Mouse (Mus musculus): Measurements from ENCODE around the gene Gm20388. TPM values are rescaled to one million over a fixed set of nuclear protein-coding genes. Genes with fewer than 3 reads are reported as not detected.
A peak's percentile ranks its signal among the peaks of the same experiment; 100 is the strongest.

Gm20388 gene
- polyA plus RNA-seq, 1 experiment from 2014 or later: 12.4 TPM

DNA sequence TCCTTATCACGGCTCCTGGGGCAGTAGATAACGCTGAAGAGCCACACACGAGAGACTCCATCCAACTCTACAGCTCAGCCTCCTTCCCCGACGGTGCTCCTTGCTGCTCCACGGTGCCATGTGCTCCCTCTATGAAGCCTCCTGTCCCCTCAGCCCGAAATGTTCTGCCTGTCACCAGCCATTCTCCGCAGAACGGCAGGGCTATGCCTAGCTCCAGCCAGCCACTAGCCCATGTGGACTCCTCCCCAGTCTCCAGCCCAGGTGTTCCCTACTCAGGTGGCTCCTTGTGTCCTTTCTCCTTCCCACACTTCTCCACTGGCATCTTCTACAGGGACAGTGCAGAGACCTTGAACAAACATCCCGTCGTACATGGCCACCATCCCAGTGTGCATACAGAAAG, 1634.3 kb downstream of the Gm20388 start:
- H3K4me2 ChIP-seq (ENCODE audit: low read length): no peak overlapping the region
- no peak overlapping the region for H3K9ac ChIP-seq (ENCODE audit: low read depth, low read length)
- 0 out of 2 replicates have a peak, but pooled peaks cover 4% of the 10 kb centered on the region for H3K36me3 ChIP-seq (ENCODE audit: control insufficient read depth, insufficient read depth, low read length)
- H3K9me3 ChIP-seq (ENCODE audit: control insufficient read depth, low read length): 0 out of 2 replicates have a peak, but pooled peaks cover 3% of the 10 kb centered on the region
- WGBS: 78% methylated on average over 11 of the region's 11 CpGs
- H3K4me3 ChIP-seq (ENCODE audit: low read length): no peak overlapping the region
- no peak for ATAC-seq
- no peaks in the 10 kb centered on the region for H3K27me3 ChIP-seq (replicated peaks; ENCODE audit: control insufficient read depth, insufficient read depth, low read length)
- H3K27ac ChIP-seq (ENCODE audit: low read depth, low read length): no peak overlapping the region
- no peaks in the 10 kb centered on the region for H3K4me1 ChIP-seq (ENCODE audit: control insufficient read depth, insufficient read depth, low read depth, low read length)

DNA sequence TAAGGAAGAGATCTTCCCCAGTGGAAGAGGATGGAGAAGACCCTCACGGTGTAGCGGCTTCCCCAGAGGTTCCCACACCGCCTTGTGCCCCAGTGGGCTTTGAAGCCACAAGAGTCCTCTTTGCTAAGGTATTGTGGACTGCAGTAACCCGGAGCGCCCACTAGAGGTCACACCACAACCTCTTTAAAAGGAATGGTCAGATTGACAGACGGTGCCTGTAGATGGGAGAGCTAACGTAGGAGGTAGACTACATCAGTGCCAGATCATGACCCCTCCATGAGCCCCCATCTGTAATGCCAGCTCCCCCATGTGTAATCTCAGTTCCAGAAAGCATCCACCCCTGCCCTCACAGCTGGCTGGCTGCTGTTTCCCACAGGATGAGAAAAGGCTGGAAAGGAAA, 1636.5 kb downstream of the Gm20388 start:
- WGBS: 8% methylated on average over 7 of the region's 7 CpGs
- H3K4me3 ChIP-seq (ENCODE audit: low read length): no peak overlapping the region
- no peak overlapping the region for H3K27ac ChIP-seq (ENCODE audit: low read depth, low read length)
- no peak overlapping the region for H3K9ac ChIP-seq (ENCODE audit: low read depth, low read length)
- no peak overlapping the region for H3K4me2 ChIP-seq (ENCODE audit: low read length)
- no peaks in the 10 kb centered on the region for H3K27me3 ChIP-seq (replicated peaks; ENCODE audit: control insufficient read depth, insufficient read depth, low read length)
- H3K9me3 ChIP-seq (ENCODE audit: control insufficient read depth, low read length): 0 out of 2 replicates have a peak, but pooled peaks cover 3% of the 10 kb centered on the region
- peak; percentile 61 for ATAC-seq
- H3K36me3 ChIP-seq (ENCODE audit: control insufficient read depth, insufficient read depth, low read length): peaks cover 15% of the 10 kb centered on the region
- no peaks in the 10 kb centered on the region for H3K4me1 ChIP-seq (ENCODE audit: control insufficient read depth, insufficient read depth, low read depth, low read length)

DNA sequence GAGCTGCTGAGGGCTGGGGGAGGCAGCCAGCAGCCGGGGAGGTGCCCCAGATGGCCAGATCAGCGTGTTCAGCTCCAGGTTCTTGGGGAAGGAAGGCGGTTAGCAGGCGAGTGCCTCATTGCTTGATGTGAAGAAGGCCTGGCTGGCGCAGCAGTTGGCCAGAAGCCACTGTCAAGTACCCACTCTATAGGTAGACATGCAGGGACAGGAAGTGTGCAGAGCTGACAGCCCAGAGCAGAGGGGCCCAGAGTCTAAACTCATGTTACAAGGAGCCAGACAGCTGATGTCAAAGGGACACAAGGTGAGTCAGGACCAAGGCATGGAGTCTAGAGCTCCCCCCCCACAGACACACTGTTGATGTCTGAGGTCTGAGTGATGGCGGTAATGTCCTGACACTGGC, 1639.4 kb downstream of the Gm20388 start:
- no peak overlapping the region for H3K4me2 ChIP-seq (ENCODE audit: low read length)
- no peak for ATAC-seq
- H3K9ac ChIP-seq (ENCODE audit: low read depth, low read length): no peak overlapping the region
- no peaks in the 10 kb centered on the region for H3K4me1 ChIP-seq (ENCODE audit: control insufficient read depth, insufficient read depth, low read depth, low read length)
- H3K9me3 ChIP-seq (ENCODE audit: control insufficient read depth, low read length): no peaks in the 10 kb centered on the region
- WGBS: 85% methylated on average over 6 of the region's 6 CpGs
- no peak overlapping the region for H3K27ac ChIP-seq (ENCODE audit: low read depth, low read length)
- peaks cover 35% of the 10 kb centered on the region for H3K36me3 ChIP-seq (ENCODE audit: control insufficient read depth, insufficient read depth, low read length)
- H3K4me3 ChIP-seq (ENCODE audit: low read length): no peak overlapping the region
- H3K27me3 ChIP-seq (replicated peaks; ENCODE audit: control insufficient read depth, insufficient read depth, low read length): no peaks in the 10 kb centered on the region

DNA sequence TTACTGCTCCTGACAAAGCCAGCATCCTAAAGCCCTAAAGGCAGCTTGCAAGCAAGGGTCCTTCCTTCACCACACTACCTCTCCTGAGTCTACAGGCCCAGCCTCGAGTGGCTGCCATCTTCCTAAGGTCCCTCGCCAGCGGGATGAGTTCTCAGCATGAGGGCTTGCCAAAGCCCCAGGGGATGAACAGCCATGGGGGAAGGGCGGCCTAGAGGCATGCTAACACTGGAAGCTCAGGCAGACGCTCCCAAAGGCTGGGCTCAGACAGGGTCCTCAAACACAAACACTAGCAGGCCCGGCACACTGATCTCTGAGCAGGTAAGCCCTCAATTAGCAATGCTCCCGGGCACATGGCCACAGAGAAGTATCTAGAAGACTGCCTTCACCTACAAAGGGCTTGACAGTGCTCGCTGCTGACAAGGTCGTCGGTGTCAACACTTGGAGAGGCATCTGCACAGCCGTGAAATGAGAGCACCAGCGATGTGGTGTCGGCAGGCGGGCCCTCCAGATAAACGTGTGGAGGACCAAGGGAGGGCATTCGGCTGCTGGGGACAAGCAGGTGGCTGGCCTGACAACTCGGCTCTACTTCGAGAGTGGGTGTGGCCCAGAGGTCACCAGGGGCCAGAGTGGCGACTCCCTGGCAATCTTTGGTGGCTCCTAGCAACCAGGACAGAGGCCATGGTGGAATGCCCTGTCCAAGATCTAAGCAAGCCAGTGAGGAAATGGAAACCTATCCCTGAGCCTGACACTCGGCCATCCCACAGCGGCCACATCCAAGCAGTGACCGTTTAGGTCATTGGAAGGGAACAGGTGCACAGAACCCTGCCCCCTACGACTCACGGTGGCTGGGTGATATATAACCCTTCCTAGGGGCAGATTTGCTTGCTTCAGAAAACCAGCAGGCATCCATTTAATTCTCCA, 1640.7 kb downstream of the Gm20388 start:
- no peak for ATAC-seq
- Histone ChIP-seq H3K27me3 (replicated peaks; ENCODE audit: control insufficient read depth, insufficient read depth, low read length) (no peaks in the 10 kb centered on the region), H3K9ac (ENCODE audit: low read depth, low read length) (no peak overlapping the region), H3K4me1 (ENCODE audit: control insufficient read depth, insufficient read depth, low read depth, low read length) (no peaks in the 10 kb centered on the region), H3K36me3 (ENCODE audit: control insufficient read depth, insufficient read depth, low read length) (peaks cover 35% of the 10 kb centered on the region), H3K9me3 (ENCODE audit: control insufficient read depth, low read length) (no peaks in the 10 kb centered on the region), H3K4me2 (ENCODE audit: low read length) (no peak overlapping the region), H3K27ac (ENCODE audit: low read depth, low read length) (no peak overlapping the region), H3K4me3 (ENCODE audit: low read length) (no peak overlapping the region)
- WGBS: 56% methylated on average over 24 of the region's 24 CpGs

DNA sequence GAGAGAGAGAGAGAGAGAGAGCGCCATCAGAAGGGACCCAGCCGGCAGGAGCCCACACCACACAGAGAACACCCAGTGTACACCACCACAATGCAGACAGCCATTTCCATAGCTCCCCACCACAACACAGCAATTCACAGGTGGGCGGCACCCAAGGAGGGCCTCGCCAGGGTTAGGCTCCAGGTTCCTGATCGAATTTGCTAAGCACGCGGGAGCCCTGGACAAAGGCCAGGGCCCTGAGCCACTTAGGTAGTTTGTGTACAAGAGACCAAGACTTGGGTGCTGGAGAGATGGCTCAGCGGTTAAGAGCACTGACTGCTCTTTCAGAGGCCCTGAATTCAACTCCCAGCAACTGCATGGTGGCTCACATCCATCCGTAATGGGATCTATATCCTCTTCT, 1641.9 kb downstream of the Gm20388 start:
- ATAC-seq: no peak
- WGBS: 88% methylated on average over 9 of the region's 9 CpGs
- Histone ChIP-seq H3K4me1 (ENCODE audit: control insufficient read depth, insufficient read depth, low read depth, low read length) (no peaks in the 10 kb centered on the region), H3K9me3 (ENCODE audit: control insufficient read depth, low read length) (no peaks in the 10 kb centered on the region), H3K27me3 (replicated peaks; ENCODE audit: control insufficient read depth, insufficient read depth, low read length) (no peaks in the 10 kb centered on the region), H3K4me3 (ENCODE audit: low read length) (no peak overlapping the region), H3K36me3 (ENCODE audit: control insufficient read depth, insufficient read depth, low read length) (peaks cover 35% of the 10 kb centered on the region), H3K9ac (ENCODE audit: low read depth, low read length) (no peak overlapping the region), H3K4me2 (ENCODE audit: low read length) (no peak overlapping the region), H3K27ac (ENCODE audit: low read depth, low read length) (no peak overlapping the region)

DNA sequence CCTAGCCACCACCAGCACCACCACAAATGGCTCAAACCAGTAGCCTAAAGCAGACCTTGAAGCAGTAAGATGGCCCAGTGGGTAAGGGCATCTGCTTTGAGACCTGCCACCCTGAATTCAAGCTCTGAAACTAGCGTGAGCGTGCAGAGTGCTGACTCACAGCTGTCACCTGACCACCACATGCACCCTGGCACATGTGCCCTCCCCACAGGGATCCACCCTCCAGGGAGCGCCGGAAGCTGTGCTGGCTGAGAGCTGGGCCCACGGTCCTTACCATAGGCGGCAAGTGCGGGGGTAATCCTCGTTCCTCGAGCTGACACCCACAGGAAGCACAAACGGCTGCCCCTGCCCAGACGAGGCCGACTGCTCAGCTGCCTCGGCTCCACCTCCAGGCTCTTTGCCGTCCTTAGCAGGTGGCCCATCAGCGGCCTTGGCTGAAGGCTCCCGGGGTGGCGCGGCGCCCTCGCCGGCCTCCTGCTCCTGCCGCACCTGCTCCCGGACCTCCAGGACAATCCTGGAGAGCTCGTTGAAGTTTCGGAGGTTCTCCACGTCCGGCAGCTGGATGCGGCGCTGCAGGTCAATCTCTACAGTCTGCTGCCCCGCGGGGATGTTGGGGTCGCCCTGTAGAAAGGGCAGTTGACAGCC, 1643.3 kb downstream of the Gm20388 start:
- Histone ChIP-seq H3K4me2 (ENCODE audit: low read length) (no peak overlapping the region), H3K27ac (ENCODE audit: low read depth, low read length) (no peak overlapping the region), H3K9me3 (ENCODE audit: control insufficient read depth, low read length) (no peaks in the 10 kb centered on the region), H3K4me1 (ENCODE audit: control insufficient read depth, insufficient read depth, low read depth, low read length) (no peaks in the 10 kb centered on the region), H3K36me3 (ENCODE audit: control insufficient read depth, insufficient read depth, low read length) (peaks cover 46% of the 10 kb centered on the region), H3K4me3 (ENCODE audit: low read length) (no peak overlapping the region), H3K27me3 (replicated peaks; ENCODE audit: control insufficient read depth, insufficient read depth, low read length) (no peaks in the 10 kb centered on the region), H3K9ac (ENCODE audit: low read depth, low read length) (no peak overlapping the region)
- no peak for ATAC-seq
- WGBS: 93% methylated on average over 32 of the region's 32 CpGs

DNA sequence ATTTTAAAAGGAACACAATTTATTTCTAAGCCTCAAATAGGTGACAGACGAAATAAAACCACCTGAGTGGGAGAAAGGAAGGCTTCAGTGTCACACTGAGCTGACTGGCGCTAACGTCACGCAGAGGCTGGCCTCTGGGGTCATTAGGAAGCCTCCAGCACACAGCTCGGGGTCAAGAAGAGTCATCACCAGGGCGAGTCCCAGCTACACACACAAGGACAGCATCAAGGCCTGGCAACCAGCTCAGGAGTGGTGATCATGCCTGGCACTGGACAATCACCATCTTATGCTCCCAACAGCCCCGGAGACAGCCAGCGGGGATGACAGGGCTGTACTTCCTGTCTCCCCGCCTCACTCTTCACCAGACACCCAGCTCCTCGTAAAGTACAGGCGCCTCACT, 1647.1 kb downstream of the Gm20388 start:
- Histone ChIP-seq H3K9me3 (ENCODE audit: control insufficient read depth, low read length) (no peaks in the 10 kb centered on the region), H3K36me3 (ENCODE audit: control insufficient read depth, insufficient read depth, low read length) (peaks cover 35% of the 10 kb centered on the region), H3K4me2 (ENCODE audit: low read length) (no peak overlapping the region), H3K4me1 (ENCODE audit: control insufficient read depth, insufficient read depth, low read depth, low read length) (no peaks in the 10 kb centered on the region), H3K27me3 (replicated peaks; ENCODE audit: control insufficient read depth, insufficient read depth, low read length) (no peaks in the 10 kb centered on the region), H3K9ac (ENCODE audit: low read depth, low read length) (no peak overlapping the region), H3K27ac (ENCODE audit: low read depth, low read length) (no peak overlapping the region), H3K4me3 (ENCODE audit: low read length) (no peak overlapping the region)
- no peak for ATAC-seq
- WGBS: 91% methylated on average over 11 of the region's 11 CpGs

DNA sequence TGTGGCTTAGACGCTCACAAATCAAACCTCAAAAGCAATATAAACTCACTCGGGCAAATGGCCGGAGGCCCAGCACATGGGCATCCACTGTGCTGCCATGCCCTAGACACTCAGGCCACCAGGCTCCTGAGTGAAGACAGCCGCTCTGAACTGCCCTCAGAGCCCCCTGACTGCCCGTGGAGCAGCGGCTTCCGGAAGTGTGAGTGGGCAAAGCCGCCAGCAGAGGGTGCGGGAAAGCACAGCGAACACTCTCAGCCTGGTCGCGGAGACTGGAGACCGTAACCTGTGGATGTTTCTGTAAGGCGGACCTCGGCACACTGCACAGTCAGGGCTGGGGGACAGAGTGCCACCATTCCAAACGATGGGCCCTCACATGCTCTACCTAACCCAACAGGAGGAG, 1647.9 kb downstream of the Gm20388 start:
- Histone ChIP-seq H3K4me2 (ENCODE audit: low read length) (no peak overlapping the region), H3K36me3 (ENCODE audit: control insufficient read depth, insufficient read depth, low read length) (peaks cover 29% of the 10 kb centered on the region), H3K9ac (ENCODE audit: low read depth, low read length) (no peak overlapping the region), H3K9me3 (ENCODE audit: control insufficient read depth, low read length) (no peaks in the 10 kb centered on the region), H3K27me3 (replicated peaks; ENCODE audit: control insufficient read depth, insufficient read depth, low read length) (no peaks in the 10 kb centered on the region), H3K4me3 (ENCODE audit: low read length) (no peak overlapping the region), H3K4me1 (ENCODE audit: control insufficient read depth, insufficient read depth, low read depth, low read length) (no peaks in the 10 kb centered on the region), H3K27ac (ENCODE audit: low read depth, low read length) (no peak overlapping the region)
- WGBS: 90% methylated on average over 16 of the region's 16 CpGs
- ATAC-seq: no peak

DNA sequence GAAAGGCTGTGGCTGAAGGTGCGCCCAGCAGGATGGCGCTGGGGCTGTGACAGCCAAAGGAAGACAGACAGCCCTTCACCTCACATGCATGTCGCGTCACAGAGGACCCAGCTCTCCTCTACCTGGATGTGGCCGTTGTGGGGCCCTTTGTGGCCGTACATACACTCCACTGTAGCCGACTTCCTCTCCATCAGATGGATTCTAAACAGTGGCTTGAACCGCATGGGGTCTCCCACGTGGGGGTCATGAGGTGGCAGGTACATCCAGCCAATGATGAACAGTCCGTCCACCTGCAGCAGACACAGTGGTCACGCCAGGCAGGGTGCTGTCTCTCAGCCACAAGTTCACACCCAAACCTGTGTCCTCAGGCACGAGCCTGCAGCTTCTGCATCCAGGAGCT, 1649.2 kb downstream of the Gm20388 start:
- Histone ChIP-seq H3K36me3 (ENCODE audit: control insufficient read depth, insufficient read depth, low read length) (peaks cover 22% of the 10 kb centered on the region), H3K9me3 (ENCODE audit: control insufficient read depth, low read length) (no peaks in the 10 kb centered on the region), H3K27ac (ENCODE audit: low read depth, low read length) (no peak overlapping the region), H3K4me1 (ENCODE audit: control insufficient read depth, insufficient read depth, low read depth, low read length) (no peaks in the 10 kb centered on the region), H3K27me3 (replicated peaks; ENCODE audit: control insufficient read depth, insufficient read depth, low read length) (no peaks in the 10 kb centered on the region), H3K4me2 (ENCODE audit: low read length) (no peak overlapping the region), H3K9ac (ENCODE audit: low read depth, low read length) (no peak overlapping the region), H3K4me3 (ENCODE audit: low read length) (no peak overlapping the region)
- 87% methylated on average over 11 of the region's 12 CpGs for WGBS
- ATAC-seq: no peak
